Mouse (Mus musculus) heart, embryonic 11.5 days (tissue): ENCODE data around the gene Hfe2. TPM values are rescaled to one million over a fixed set of nuclear protein-coding genes. Genes with fewer than 3 reads are reported as not detected.

Experiments
- ATAC-seq: fragments of 200-750 bp; cut with Nextera tagmentation; replicated peaks from 2 replicates; pipeline ENCODE4 v1.8.0; 2017; ENCODE audit warnings: moderate library complexity; ENCODE audit not compliant: insufficient number of reproducible peaks, low FRiP score, low TSS enrichment
- H3K27ac ChIP-seq: fragments of 300-500 bp; sonication (generic); 2 replicates; pipeline ENCODE4 v1.5.1; 2014; ENCODE audit warnings: mild to moderate bottlenecking, low read depth, low read length
- H3K27me3 ChIP-seq: fragments of 300-500 bp; sonication (generic); 2 replicates; pipeline ENCODE4 v1.6.1; 2014; ENCODE audit warnings: mild to moderate bottlenecking, low read length, mixed read lengths; ENCODE audit not compliant: control insufficient read depth, insufficient read depth
- H3K36me3 ChIP-seq: fragments of 300-500 bp; sonication (generic); 2 replicates; pipeline ENCODE4 v1.6.1; 2014; ENCODE audit warnings: mild to moderate bottlenecking, low read length, moderate library complexity, mixed read lengths; ENCODE audit not compliant: control insufficient read depth, insufficient read depth
- H3K4me1 ChIP-seq: fragments of 300-500 bp; sonication (generic); 2 replicates; pipeline ENCODE4 v1.6.1; 2014; ENCODE audit warnings: low read length; ENCODE audit not compliant: control insufficient read depth, insufficient read depth
- H3K4me2 ChIP-seq: fragments of 300-500 bp; sonication (generic); 2 replicates; pipeline ENCODE4 v1.6.1; 2014; ENCODE audit warnings: mild to moderate bottlenecking, moderate library complexity
- H3K4me3 ChIP-seq: fragments of 300-500 bp; sonication (generic); 2 replicates; pipeline ENCODE4 v1.5.1; 2014; ENCODE audit warnings: low read depth, low read length
- H3K9ac ChIP-seq: fragments of 300-500 bp; sonication (generic); 2 replicates; pipeline ENCODE4 v1.6.1; 2014; ENCODE audit warnings: mild to moderate bottlenecking, low read depth, low read length, moderate library complexity
- H3K9me3 ChIP-seq: fragments of 300-500 bp; sonication (generic); replicated peaks from 2 replicates; pipeline ENCODE4 v1.6.1; 2016; ENCODE audit warnings: low read length; ENCODE audit not compliant: control insufficient read depth
- WGBS: fragments of 180-500 bp; shearing (Covaris S2); extraction: QIAGEN DNeasy Blood & Tissue Kit; methylation state at CpG from one replicate; pipeline ENCODE4 v1.1.7; 2014; ENCODE audit not compliant: insufficient replicate concordance; 5-methylcytosine and 5-hydroxymethylcytosine counted together
- polyA plus RNA-seq: library from polyadenylated mRNA; unstranded; fragments of >200 nt; fragmentation: Nextera tagmentation; extraction: Ambion mirVana; gene quantifications from 2 replicates; pipeline ENCODE4 v1.2.1, GENCODE M21; 2014

Gene Hfe2
- polyA plus RNA-seq, 1 experiment from 2014 or later = 7.4 TPM

DNA sequence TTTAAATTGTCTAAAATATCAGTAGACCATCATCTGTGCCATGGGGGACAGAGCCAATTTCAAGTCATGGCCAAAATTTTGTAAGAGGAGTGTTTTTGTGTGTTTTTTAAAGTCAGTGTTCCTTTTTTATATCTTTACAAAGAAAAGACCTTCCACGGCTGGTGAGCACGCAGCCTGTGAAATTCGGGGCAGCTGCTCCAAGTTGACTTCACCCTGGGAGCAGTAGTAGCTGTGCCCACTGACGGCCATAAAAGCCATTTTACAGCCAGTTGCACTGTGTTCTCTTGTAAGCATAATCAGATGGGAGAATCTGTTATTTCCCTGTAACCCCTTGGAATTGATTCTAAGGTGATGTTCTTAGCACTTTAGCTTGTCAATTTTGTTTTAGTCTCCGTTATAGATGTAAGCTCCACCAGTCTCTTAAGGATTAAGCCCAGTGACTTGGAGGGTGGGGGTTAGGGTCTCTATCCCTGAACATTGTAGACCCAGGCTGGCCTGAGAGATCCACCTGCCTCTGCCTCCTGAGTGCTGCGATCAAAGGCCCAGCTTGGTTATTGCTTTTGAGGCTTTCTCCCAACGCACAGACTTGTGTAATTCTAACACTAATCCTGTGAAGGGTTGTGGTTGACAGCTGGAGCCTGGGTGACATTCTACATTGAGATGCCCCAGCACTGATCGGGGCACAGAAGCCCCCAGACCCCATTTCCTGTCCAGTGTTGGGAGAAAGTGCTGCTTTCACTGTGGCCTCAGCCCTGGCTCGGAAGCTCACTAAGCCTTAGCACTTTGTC lies 36.1 kb downstream of the Hfe2 start:
- no peak for ATAC-seq

DNA sequence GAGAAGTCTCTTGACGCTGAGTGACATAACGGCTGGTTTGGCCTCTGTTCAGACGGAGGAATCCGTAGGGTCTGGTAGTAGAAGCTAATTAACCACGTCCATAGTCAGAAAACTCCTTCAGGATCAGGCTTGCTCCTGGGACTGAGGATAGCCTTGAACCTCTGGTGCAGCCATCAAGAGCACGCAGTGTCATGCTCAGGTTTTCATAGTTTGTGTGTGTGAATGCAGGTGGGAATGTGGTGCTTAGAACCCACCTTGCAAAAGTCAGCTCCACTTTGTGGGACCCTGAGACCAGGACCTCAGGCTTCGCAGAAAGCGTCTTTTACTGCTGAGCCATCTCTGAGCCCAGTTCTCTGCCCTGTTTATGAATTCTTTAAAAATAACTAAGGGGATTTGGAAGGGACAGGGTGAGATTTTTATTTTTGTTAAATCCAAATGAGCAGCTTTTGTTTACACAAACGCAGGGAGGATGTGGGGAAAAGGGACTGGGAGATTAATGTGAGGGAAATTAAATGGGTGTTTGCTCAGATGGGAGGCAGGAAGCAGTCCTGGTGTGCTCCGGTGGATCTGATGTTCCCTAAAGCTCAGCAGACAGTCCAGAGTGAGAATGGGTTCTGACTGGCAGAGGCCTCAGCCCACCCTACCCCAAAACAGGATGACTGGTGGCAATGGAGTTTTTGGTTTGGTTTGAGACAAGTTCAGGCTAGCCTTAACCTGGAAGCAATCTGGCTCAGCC lies 37.1 kb downstream of the Hfe2 start:
- Histone ChIP-seq H3K27ac (peak overlapping the region; percentile 46), H3K4me2 (peak overlapping the region; percentile 90), H3K9me3 (no peaks in the 10 kb centered on the region), H3K36me3 (peaks cover 18% of the 10 kb centered on the region), H3K4me3 (peak overlapping the region; percentile 13; the same call in 1 of the 2 replicates), H3K9ac (peak overlapping the region; percentile 31; the same call in 1 of the 2 replicates), H3K4me1 (peaks cover 29% of the 10 kb centered on the region), H3K27me3 (no peaks in the 10 kb centered on the region)
- 56% methylated on average over 10 of the region's 10 CpGs for whole genome bisulfite sequencing
- ATAC-seq = no peak

More for the DNA sequence above, 36.1 kb downstream of the Hfe2 start:
- Histone ChIP-seq H3K4me3 (peak overlapping the region; percentile 70), H3K9ac (peak overlapping the region; percentile 86), H3K27ac (peak overlapping the region; percentile 46), H3K4me1 (peaks cover 29% of the 10 kb centered on the region), H3K27me3 (no peaks in the 10 kb centered on the region), H3K9me3 (no peaks in the 10 kb centered on the region), H3K36me3 (peaks cover 18% of the 10 kb centered on the region), H3K4me2 (peak overlapping the region; percentile 90)
- 77% methylated on average over 9 of the region's 9 CpGs for WGBS

DNA sequence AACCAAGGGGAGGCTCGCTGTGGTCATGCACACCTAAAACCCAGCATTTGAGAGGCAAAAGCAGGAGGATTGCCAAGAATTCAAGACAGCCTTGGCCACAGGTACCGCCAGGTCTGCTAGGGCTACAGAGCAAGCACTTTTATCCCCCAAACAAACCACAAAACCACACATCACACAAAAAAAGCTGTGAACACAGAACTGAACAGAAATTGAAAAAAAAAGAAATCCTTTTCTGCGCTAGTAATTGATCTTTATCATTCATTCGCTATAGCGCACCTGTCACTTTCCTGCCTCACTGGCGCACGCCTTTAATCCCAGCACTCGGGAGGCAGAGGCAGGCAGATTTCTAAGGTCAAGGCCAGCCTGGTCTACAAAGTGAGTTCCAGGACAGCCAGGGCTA lies 38.3 kb downstream of the Hfe2 start:
- H3K27me3 ChIP-seq = no peaks in the 10 kb centered on the region

DNA sequence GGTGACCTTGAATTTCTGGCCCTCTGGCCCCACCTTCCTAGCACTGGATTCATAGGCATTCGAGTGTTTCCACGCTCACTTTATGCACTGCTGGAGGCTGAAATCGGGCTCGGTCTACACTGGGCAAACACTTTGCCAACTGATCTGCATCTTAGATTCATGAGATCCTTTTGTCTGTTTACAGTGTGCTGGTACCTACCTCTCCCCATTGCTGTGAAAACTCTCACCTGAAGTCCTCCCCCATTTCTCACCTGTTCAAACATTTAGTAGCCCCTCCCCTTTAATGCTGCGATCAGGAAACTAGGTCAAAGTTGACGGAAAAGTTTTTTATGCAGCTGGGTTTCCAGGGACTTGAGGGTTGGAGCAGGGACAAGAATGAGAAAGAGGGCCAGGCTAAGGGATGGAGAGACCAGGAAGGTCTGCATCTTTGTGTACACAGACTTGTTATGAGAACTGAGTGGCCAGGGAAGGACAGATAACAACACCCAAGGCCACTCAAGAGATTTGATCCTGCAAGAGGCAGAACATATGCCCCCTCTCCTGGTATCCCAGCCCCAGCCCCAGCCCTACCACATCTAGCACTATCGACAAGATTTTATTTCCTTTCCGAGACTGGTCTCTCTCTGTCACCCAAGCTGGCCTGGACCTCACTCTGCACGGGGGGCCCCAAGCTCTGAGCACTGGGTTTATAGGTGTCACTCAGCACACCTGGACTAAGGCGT lies 39.1 kb downstream of the Hfe2 start:
- H3K4me2 ChIP-seq = peak overlapping the region; percentile 31
- no peak overlapping the region for H3K4me3 ChIP-seq
- 0 out of 2 replicates have a peak overlapping the region, but pooled peaks have one; percentile 3 for H3K9ac ChIP-seq
- no peaks in the 10 kb centered on the region for H3K9me3 ChIP-seq
- peaks cover 18% of the 10 kb centered on the region for H3K36me3 ChIP-seq
- peak overlapping the region; percentile 85 for H3K27ac ChIP-seq
- H3K27me3 ChIP-seq = no peaks in the 10 kb centered on the region
- peaks cover 29% of the 10 kb centered on the region for H3K4me1 ChIP-seq
- WGBS = 42% methylated on average over 10 of the region's 10 CpGs
- ATAC-seq = peak; percentile 38; the same call in 1 of the 2 replicates

More for the DNA sequence above, 38.3 kb downstream of the Hfe2 start:
- Histone ChIP-seq H3K4me2 (no peak overlapping the region), H3K36me3 (peaks cover 18% of the 10 kb centered on the region), H3K4me1 (peaks cover 29% of the 10 kb centered on the region), H3K9ac (no peak overlapping the region), H3K4me3 (no peak overlapping the region), H3K9me3 (no peaks in the 10 kb centered on the region), H3K27ac (0 out of 2 replicates have a peak overlapping the region, but pooled peaks have one; percentile 8)
- 92% methylated on average over 8 of the region's 8 CpGs for whole genome bisulfite sequencing
- ATAC-seq = no peak

DNA sequence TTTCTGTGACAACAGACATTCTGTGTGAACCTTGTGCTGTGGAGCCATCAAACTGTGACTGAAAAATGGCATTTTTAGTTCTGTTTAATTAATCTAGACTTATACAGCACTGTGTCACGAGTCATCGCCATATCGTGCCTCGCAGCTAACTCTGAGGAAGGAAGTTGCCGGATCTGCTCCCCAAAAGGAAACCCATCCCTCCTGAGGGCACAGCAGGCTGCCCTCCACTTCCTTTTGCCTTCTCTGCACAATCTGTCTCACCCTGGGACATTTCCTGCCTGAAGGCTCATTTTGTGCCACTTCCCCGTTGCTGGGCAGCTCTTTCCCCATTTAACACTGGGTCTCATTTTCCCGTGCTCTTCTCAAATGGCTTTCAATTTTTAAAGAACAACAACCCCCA lies 39.7 kb downstream of the Hfe2 start:
- Histone ChIP-seq H3K4me3 (no peak overlapping the region), H3K4me2 (peak overlapping the region; percentile 31), H3K9ac (0 out of 2 replicates have a peak overlapping the region, but pooled peaks have one; percentile 3), H3K4me1 (peaks cover 27% of the 10 kb centered on the region), H3K27me3 (no peaks in the 10 kb centered on the region), H3K9me3 (no peaks in the 10 kb centered on the region), H3K27ac (peak overlapping the region; percentile 85), H3K36me3 (peaks cover 16% of the 10 kb centered on the region)
- 32% methylated on average over 7 of the region's 7 CpGs for WGBS
- 0 out of 2 replicates have a peak, but pooled peaks have one; percentile 35 for ATAC-seq

DNA sequence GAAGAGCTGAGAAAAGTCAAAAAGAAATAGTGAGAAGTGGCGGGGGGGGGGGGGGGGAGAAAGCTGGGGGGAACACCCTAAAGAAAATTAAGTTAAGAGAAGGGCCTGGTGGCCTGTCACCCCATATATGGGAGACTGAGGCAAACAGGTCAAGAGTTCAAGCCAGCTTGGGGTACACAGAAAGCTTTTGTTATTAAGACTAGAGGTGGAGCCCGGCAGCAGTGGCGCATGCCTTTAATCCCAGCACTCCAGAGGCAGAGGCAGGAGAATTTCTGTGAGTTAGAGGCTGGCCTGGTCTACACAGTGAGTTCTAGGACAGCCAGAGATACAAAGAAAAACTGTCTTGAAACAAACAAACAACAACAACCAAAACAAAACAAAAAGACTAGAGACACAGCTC lies 40.1 kb downstream of the Hfe2 start:
- H3K9me3 ChIP-seq = no peaks in the 10 kb centered on the region
- H3K4me2 ChIP-seq = no peak overlapping the region
- no peak overlapping the region for H3K9ac ChIP-seq
- no peak for ATAC-seq
- no peaks in the 10 kb centered on the region for H3K27me3 ChIP-seq
- H3K4me1 ChIP-seq = peaks cover 26% of the 10 kb centered on the region
- no peak overlapping the region for H3K4me3 ChIP-seq
- 92% methylated on average over 3 of the region's 3 CpGs for WGBS
- H3K27ac ChIP-seq = peak overlapping the region; percentile 85
- peaks cover 12% of the 10 kb centered on the region for H3K36me3 ChIP-seq

DNA sequence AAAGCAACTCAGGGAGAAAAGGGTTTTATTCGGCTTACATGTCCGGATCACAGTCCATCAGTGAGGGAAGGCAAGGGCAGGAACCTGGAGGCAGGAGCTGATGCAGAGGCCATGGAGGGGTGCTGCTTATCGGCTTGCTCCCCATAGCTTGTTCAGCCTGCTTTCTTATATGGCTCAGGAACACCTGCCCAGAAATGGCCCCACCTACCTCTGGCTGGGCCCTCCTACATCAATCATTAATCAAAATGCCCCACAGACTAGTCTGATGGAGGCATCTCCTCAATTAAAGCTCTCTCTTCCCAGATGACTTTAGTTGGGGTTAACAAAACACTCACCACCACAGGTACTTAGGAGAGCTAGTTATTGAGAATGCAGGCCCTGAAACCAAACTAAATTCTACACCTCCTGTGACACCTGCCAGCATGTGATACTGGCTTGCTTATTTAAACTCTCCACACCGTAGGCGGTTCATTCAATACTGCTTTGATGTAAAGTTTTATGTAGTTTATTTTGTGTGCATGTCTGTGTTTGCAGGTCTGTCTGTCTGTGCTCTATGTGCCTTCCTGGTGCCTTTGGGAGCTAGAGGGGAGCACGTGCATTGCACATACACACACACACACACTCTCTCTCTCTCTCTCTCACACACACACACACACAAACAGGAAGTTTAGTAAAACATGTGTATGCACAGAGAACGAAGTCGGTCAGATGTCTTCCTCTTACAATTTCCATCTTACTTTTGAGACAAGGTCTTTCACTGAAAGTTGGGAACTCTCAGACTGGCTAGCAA lies 41.9 kb downstream of the Hfe2 start:
- Histone ChIP-seq H3K9ac (no peak overlapping the region), H3K36me3 (no peaks in the 10 kb centered on the region), H3K4me2 (no peak overlapping the region), H3K9me3 (no peaks in the 10 kb centered on the region), H3K4me3 (no peak overlapping the region), H3K27me3 (no peaks in the 10 kb centered on the region), H3K4me1 (peaks cover 13% of the 10 kb centered on the region), H3K27ac (no peak overlapping the region)
- 75% methylated on average over 8 of the region's 8 CpGs for WGBS
- no peak for ATAC-seq

DNA sequence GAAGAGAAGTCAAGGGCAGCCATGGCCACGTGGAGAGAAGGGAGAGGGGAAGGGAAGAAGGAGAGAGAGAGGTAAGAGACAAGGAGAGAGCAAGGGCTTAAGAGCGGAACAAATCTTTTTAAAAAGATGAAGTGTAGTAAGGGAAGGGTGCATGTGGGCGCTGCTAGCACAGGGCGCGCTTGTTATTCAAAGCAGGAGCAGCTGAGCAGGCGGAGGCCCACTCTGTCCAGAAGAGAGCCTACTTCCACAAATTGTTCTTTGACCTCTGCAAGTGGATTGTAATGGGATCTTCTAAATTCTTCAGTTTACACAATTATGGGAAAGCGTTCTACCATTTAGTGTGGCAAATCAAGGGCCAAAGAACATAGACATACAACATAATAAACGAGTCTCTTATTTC lies 43.6 kb downstream of the Hfe2 start:
- no peak overlapping the region for H3K9ac ChIP-seq

More for the DNA sequence above, 43.6 kb downstream of the Hfe2 start:
- Histone ChIP-seq H3K4me2 (no peak overlapping the region), H3K4me1 (peaks cover 17% of the 10 kb centered on the region), H3K4me3 (no peak overlapping the region), H3K36me3 (no peaks in the 10 kb centered on the region), H3K27ac (no peak overlapping the region), H3K27me3 (no peaks in the 10 kb centered on the region), H3K9me3 (no peaks in the 10 kb centered on the region)
- ATAC-seq = no peak
- WGBS = 76% methylated on average over 8 of the region's 8 CpGs
